Mouse (Mus musculus) brain, embryonic 14.5 days (tissue): ENCODE results near the gene Rfc1.

Experiments used
- CTCF ChIP-seq: fragments of 200-500 bp; IDR thresholded peaks from 2 replicates; pipeline ENCODE4 v1.5.1; 2012; ENCODE audit warnings: inconsistent platforms, mild to moderate bottlenecking, moderate library complexity, borderline replicate concordance; ENCODE audit not compliant: insufficient read depth, insufficient read length; ENCODE audit errors: extremely low read depth
- POLR2A ChIP-seq: fragments of 200-500 bp; IDR thresholded peaks from 2 replicates; pipeline ENCODE4 v1.6.1; 2012; ENCODE audit warnings: mild to moderate bottlenecking, inconsistent platforms, borderline replicate concordance; ENCODE audit not compliant: poor library complexity, insufficient read depth, insufficient read length, severe bottlenecking; ENCODE audit errors: extremely low read depth

DNA sequence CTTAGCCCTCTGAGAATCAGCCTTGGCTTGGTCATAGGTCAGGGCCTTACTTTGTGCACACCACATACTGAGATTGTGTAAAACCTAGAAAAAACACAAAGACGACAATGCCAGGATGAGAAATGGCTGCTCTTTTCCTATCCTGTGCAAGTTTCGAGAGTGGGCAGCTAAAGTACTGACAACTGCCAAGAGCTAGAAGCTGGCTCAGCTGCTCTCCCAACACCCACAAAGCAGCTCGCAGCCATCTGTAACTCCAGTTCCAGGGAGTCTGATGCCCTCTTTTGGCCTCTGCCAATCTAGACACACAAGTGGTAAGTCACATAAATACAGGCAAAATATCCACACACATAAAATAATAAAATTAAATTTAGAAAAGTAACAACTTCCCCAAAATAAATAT lies 61.5 kb downstream of the Rfc1 start:
- TF ChIP-seq POLR2A (no peak), CTCF (no peak)
